Mouse (Mus musculus): ENCODE measurements around the gene Jag2. TPM values are rescaled to one million over a fixed set of nuclear protein-coding genes. Genes with fewer than 3 reads are reported as not detected.

Jag2 gene
- polyA plus RNA-seq, 1 experiment: 42.7 TPM

DNA sequence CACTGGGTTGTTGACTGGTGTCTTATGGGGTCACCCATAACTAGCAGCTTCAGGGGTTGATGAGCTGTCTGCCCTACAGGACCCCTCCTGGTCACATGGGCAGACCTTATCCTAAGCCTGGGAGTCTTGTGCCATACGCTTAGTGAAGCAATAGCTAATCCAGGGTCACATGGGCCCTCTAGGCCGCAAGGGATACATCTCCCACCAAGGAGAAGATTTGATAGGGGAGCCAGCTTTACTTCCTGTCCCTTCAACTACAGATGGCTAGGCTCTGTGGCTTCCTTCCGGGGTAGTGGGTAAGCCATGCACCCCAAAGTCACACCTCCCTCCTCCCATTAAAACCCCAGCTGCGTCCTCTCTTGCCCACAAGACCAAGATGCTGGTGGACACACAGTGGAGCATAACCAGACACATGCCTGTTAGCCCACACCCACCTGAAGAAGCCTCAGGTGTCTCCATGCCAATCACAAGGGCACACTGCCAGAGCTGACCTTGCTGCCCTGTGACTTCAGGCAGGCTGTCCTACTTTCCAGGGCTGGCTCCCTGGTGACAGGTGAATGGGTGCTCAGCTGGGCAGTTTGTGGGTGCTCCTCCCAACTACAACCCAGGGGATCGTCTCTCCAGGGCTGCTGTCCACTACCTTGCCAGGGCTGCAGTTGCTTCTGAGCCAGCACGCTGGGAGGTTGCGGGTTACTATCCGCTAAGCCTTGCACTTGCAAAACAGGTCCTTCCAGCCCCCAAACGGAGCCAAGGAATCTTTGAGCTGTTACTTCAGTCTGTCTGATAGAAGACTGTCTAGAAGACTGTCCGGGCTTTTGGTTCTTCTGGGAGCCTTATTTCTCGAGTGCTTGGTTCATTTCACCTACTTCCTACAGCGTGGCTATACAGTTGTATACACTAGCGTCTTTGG is 61.1 kb downstream of the Jag2 start, which contains the start of gene Gpr132:
Gpr132 (minus strand) TSS at position 51 of the 910 bp plus-strand sequence.
- no peak for DNase-seq (ENCODE audit: low spot score)

DNA sequence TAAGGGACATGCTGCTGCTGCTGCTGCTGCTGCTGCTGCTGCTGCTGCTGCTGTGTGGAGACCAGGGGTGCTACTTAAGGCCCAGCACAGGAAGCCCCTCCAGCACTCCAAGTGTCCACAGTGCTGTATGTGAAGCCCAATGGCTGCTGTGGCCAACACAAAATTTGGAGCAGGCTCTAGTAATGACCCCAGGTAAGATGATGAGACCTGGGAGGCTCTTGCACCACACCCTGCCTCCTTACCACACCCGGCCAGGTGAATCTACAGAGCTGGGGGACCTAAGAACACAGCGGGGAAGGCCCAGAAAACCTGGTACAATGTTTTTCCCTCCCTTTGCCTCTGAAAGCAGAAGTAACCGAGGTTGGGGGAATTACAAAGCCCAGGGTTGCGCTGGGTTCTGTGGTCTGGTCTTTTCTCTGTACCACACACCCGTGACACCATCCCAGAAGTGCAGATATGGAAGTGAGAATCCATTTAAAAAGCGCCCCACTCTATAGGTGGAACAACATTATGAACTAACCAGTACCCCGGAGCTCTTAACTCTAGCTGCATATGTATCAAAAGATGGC is 62.4 kb downstream of the Jag2 start:
- no peak for DNase-seq (ENCODE audit: low spot score)

DNA sequence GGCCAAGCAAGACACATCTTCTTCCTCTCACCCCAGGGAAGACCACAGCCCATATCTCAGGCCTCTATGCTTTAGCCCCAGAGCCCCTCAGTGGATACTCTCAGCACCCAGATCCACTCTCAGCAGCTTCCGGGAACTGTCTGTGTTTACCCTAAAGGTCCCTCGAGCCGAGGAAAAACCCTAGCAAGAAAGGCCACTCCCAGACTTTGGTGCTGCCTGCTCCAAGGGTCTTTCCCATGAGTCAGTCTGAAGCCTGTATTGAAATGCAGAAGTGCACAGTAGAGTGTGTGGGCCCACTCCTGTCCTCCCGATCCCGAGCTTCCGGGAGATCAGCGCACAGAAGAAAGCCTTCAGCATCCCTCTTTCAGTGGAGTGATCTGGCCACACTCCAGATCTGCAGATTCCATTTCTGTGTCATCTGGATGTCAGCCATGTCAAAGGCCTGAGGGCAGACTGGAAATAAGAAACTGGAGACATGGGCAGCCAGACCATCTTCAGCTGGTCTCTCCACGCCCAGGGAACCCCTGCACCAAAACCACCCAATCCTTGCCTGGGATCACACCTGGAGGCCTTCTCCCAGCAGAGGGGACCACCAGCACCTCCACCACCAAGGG is 63.0 kb downstream of the Jag2 start:
- DNase-seq (ENCODE audit: low spot score): no peak

DNA sequence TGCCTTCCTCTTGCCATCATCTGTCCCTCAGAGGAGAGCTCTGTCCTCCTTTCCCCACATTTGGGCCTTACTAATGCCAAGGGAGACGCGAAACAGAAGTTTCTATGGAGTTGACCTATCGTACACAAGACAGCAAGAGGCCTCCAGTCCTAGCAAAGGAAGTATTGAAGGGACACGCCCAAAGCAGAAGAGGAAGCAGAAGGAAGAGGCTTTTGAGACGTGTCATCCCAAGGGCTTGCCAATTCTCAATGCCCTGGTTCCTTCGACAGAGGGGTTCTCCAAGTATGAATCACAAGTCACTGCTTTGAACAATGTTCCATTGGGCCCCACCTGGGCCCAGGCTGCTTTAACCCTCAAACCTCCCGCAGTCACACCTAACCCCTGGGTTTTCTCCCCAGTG is 64.8 kb downstream of the Jag2 start:
- no peak for DNase-seq (ENCODE audit: low spot score)

DNA sequence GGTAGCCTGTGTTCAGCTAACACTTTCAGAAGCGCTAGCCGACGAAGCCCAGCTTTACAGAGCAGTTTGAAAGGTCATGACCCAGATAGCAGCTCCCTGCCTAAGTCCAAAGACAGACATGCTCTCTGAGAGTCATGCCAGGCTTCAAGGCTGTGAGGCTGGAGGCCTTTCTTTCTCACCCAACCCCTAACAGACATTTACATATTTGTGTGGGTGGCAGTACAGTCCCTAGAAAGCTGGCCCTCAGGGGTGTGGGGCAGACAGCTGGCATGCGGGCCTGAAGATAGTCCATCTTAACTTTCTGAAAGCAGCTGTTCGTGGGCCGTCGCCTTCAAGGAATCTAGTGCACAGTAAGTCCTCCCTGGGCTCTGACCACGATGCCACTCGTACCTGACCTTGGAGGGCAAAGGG is 67.7 kb downstream of the Jag2 start:
- DNase-seq (ENCODE audit: low spot score): no peak

DNA sequence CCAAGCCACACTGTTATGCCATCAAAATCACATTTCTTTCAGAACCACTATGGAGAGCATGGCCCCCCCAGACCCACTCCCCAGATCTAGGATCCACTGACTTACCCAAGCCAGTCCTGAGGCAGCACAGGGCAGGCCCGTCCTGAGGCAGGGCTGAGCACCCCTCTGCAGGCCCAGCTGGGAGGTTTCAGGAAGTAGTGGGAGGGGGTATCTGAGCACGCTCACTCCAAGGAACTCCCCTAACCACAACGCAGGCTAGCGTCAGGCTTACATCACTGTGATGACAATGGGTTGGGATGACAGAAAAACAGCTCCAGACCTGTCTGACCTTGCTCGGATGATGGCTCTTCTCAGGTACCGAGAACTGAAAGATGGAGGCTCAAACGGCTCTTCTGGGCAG is 68.8 kb downstream of the Jag2 start:
- peak; percentile 16 for DNase-seq (ENCODE audit: low spot score)

DNA sequence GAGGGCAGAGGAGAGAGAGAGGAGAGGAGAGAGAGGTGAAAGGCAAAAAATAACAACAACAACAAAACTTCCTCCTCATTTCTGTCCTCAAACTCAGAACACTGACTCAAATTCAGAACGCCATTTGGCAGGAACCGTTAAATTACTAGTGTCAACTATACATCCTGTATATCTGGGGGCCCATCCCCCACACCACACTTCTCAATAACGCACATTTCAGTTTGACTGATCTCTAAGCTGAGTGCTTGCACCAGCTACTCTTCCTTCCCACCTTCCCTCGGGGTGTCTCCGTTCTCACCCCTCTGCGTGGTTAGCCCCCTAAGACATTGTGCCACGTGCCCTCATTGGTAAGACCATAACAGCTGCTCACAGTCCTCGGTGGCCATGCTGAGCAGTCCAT is 69.6 kb downstream of the Jag2 start:
- DNase-seq (ENCODE audit: low spot score): peak; percentile 5

DNA sequence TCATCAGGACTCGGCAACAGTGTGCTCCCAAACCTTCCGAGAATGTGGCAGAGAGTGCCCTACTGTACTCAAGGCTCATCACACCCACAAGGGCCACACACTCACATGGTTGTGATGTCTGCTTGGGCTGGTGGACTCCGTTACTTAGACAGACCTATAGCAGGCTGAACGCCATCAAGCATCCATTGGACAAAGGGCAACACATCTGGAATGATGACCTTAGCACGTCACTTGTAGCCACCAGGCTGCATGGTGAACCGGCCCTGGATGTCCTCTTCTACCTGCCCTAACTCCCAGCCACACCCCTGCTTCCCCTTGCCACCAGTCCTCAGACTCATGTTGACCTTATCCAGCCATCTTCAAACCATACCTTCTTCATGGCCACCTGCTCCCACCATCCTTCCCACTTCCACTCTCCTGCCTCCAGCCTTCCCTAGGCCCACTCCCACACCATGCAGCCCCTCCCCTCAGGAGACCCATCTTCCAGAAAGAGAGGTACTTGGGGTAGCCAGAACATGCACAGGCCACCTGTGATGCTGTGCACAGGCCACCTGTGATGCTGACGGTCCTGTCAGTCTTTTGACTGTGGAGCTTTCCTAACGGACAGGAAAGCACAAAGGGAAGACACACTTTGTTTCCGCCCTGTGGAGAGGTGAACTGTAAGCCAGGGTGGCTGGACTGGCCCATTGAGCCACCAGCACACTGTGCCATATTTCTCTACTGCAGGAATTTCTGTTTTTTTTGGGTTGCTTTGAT is 70.8 kb downstream of the Jag2 start:
- DNase-seq (ENCODE audit: low spot score): peak; percentile 14

Other genes with a start within 250 kb of the Jag2 start
- 33.2 and 42.5 TPM in 2 replicates for gene Cep170b, start 209.3 kb downstream of the Jag2 start, polyA plus RNA-seq (2012; rRNA removed)
- gene Pld4, start 169.1 kb downstream of the Jag2 start, polyA plus RNA-seq (2012; rRNA removed): 38.7 and 38.8 TPM in 2 replicates
- gene Ahnak2, start 127.1 kb downstream of the Jag2 start, polyA plus RNA-seq (2012; rRNA removed): 40.7 and 65.9 TPM in 2 replicates
- gene Clba1, start 120.8 kb downstream of the Jag2 start, polyA plus RNA-seq (2012; rRNA removed): 4.5 and 5.3 TPM in 2 replicates
- 17.0 and 22.2 TPM in 2 replicates for gene Cdca4, start 100.4 kb downstream of the Jag2 start, polyA plus RNA-seq (2012; rRNA removed)
- 3.4 and 4.1 TPM in 2 replicates for gene Gpr132, start 61.5 kb downstream of the Jag2 start, polyA plus RNA-seq (2012; rRNA removed)
- 42.4 and 54.6 TPM in 2 replicates for gene Nudt14, start 12.3 kb upstream of the Jag2 start, polyA plus RNA-seq (2012; rRNA removed)
- 23.9 and 26.8 TPM in 2 replicates for gene Btbd6, start 46.7 kb upstream of the Jag2 start, polyA plus RNA-seq (2012; rRNA removed)
- 69.1 and 82.7 TPM in 2 replicates for gene Brf1, start 70.9 kb upstream of the Jag2 start, polyA plus RNA-seq (2012; rRNA removed)
- gene Pacs2, start 84.7 kb upstream of the Jag2 start, polyA plus RNA-seq (2012; rRNA removed): 38.9 and 40.9 TPM in 2 replicates
- not detected in 2 replicates for gene Tex22, start 144.7 kb upstream of the Jag2 start, polyA plus RNA-seq (2012; rRNA removed)
- 43.1 and 55.5 TPM in 2 replicates for gene Mta1, start 168.5 kb upstream of the Jag2 start, polyA plus RNA-seq (2012; rRNA removed)
- 303 and 339 TPM in 2 replicates for gene Crip2, start 210.5 kb upstream of the Jag2 start, polyA plus RNA-seq (2012; rRNA removed)
- gene Crip1, start 216.5 kb upstream of the Jag2 start, polyA plus RNA-seq (2012; rRNA removed): 805 and 1,244 TPM in 2 replicates
- gene Tedc1, start 226.6 kb upstream of the Jag2 start, polyA plus RNA-seq (2012; rRNA removed): 1.3 TPM in 2 replicates